Comparison of ENCODE assay signal across 10 mouse cellular contexts in the genomic region with DNA sequence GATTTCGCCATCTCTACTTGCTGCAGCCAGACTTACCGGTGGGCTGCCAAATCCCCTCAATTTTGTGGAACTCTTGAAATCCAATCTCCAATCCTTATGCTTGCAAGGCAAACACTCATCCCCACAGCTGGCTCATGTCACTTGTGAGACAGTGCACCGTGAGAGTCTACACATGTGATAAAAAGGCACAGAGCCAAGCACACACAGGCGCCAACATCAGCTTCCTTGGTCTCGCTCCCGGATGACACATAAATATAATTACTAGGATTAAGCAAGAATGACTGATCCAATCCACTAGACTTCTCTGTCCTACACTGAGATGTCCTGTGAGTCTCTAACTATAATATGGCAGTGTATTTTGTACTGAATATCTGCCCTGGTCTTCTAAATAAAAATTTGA. TPM values are rescaled to one million over a fixed set of nuclear protein-coding genes. Genes with fewer than 3 reads are reported as not detected.
A peak's percentile ranks its signal among the peaks of the same experiment; 100 is the strongest.
DNase-seq lines count a peak whose midpoint lies in the region; ATAC-seq and TF ChIP-seq lines count a peak whose summit lies in the region.
"Had no signal": no experiment of that assay in that cellular context is flagged by ENCODE, and none has a peak within 500 bp of the region (broad histone marks: within the 10 kb centered on the region; RNA-seq: fewer than 3 reads in every experiment).

No protein-coding gene starts in this region.

- 40% methylated on average over 6 of the region's 6 CpGs for WGBS in intestine, embryonic 14.5 days
- WGBS in intestine, postnatal 0 days = 51% methylated on average over 6 of the region's 6 CpGs
- 39% methylated on average over 6 of the region's 6 CpGs for WGBS in stomach, embryonic 16.5 days

- H3K27ac ChIP-seq in intestine, embryonic 14.5 days (ENCODE audit: low read depth) = peak overlapping the region; percentile 35; the same call in 1 of the 2 replicates
- H3K27ac ChIP-seq in intestine, postnatal 0 days (ENCODE audit: low read depth, low read length) = no peak overlapping the region
- peak overlapping the region; percentile 60 for H3K27ac ChIP-seq in stomach, embryonic 16.5 days (ENCODE audit: low read length)
- H3K27ac ChIP-seq: neural tube, embryonic 12.5 days had no signal

- no peaks in the 10 kb centered on the region for H3K27me3 ChIP-seq in intestine, embryonic 14.5 days (replicated peaks; ENCODE audit: control insufficient read depth, insufficient read depth, low read length)
- no peaks in the 10 kb centered on the region for H3K27me3 ChIP-seq in intestine, postnatal 0 days (replicated peaks; ENCODE audit: control insufficient read depth, insufficient read depth, low read length)
- no peaks in the 10 kb centered on the region for H3K27me3 ChIP-seq in stomach, embryonic 16.5 days (ENCODE audit: control insufficient read depth, insufficient read depth, low read length)
- H3K27me3 ChIP-seq: neural tube, embryonic 12.5 days had no signal

- H3K9ac ChIP-seq in intestine, embryonic 14.5 days (ENCODE audit: low read length) = no peak overlapping the region
- no peak overlapping the region for H3K9ac ChIP-seq in intestine, postnatal 0 days (ENCODE audit: low read depth, low read length)
- H3K9ac ChIP-seq in stomach, embryonic 16.5 days (ENCODE audit: low read length) = no peak overlapping the region
- H3K9ac ChIP-seq: neural tube, embryonic 12.5 days had no signal

- TF ChIP-seq CTCF in intestine, postnatal 0 days (IDR thresholded peaks at IDR 0.05; ENCODE audit: low read depth) = no peak

- 0 out of 2 replicates have a peak, but pooled peaks have one; percentile 16 for ATAC-seq in intestine, embryonic 14.5 days (replicated peaks; ENCODE audit: low FRiP score, low TSS enrichment, low read depth)
- no peak for ATAC-seq in intestine, postnatal 0 days
- peak; percentile 67 for ATAC-seq in stomach, embryonic 16.5 days (ENCODE audit: insufficient read depth, low FRiP score)

- peaks cover 9% of the 10 kb centered on the region for H3K4me1 ChIP-seq in intestine, embryonic 14.5 days (replicated peaks; ENCODE audit: control insufficient read depth, insufficient read depth, low read length)
- 0 out of 2 replicates have a peak, but pooled peaks cover 3% of the 10 kb centered on the region for H3K4me1 ChIP-seq in intestine, postnatal 0 days (replicated peaks; ENCODE audit: control insufficient read depth, insufficient read depth, low read length)
- peaks cover 31% of the 10 kb centered on the region for H3K4me1 ChIP-seq in stomach, embryonic 16.5 days (ENCODE audit: control insufficient read depth, insufficient read depth, low read length)

- no peak overlapping the region for H3K4me3 ChIP-seq in intestine, embryonic 14.5 days (ENCODE audit: low read depth, low read length)
- H3K4me3 ChIP-seq in intestine, postnatal 0 days (ENCODE audit: low read depth, low read length) = no peak overlapping the region
- no peak overlapping the region for H3K4me3 ChIP-seq in stomach, embryonic 16.5 days (replicated peaks; ENCODE audit: low read length)
- H3K4me3 ChIP-seq: neural tube, embryonic 12.5 days had no signal

- H3K36me3 ChIP-seq in intestine, embryonic 14.5 days (ENCODE audit: control insufficient read depth, insufficient read depth, low read length) = no peaks in the 10 kb centered on the region
- H3K36me3 ChIP-seq in intestine, postnatal 0 days (ENCODE audit: control insufficient read depth, insufficient read depth) = no peaks in the 10 kb centered on the region
- H3K36me3 ChIP-seq in stomach, embryonic 16.5 days (ENCODE audit: control insufficient read depth, insufficient read depth, low read length) = no peaks in the 10 kb centered on the region
- H3K36me3 ChIP-seq: neural tube, embryonic 12.5 days had no signal

- no peaks in the 10 kb centered on the region for H3K9me3 ChIP-seq in intestine, embryonic 14.5 days (ENCODE audit: control insufficient read depth, low read length)
- H3K9me3 ChIP-seq in intestine, postnatal 0 days (ENCODE audit: control insufficient read depth) = no peaks in the 10 kb centered on the region
- H3K9me3 ChIP-seq in stomach, embryonic 16.5 days (replicated peaks; ENCODE audit: control insufficient read depth, low read length) = no peaks in the 10 kb centered on the region
- H3K9me3 ChIP-seq: neural tube, embryonic 12.5 days had no signal

- no peak overlapping the region for H3K4me2 ChIP-seq in intestine, embryonic 14.5 days (ENCODE audit: low read length)
- no peak overlapping the region for H3K4me2 ChIP-seq in intestine, postnatal 0 days (replicated peaks; ENCODE audit: low read depth)
- no peak overlapping the region for H3K4me2 ChIP-seq in stomach, embryonic 16.5 days (ENCODE audit: low read depth, low read length)
- H3K4me2 ChIP-seq: neural tube, embryonic 12.5 days had no signal

- intact Hi-C loops in left cerebral cortex, postnatal 25 days (cut with DNase I) = no loop called here

- no peak for DNase-seq in intestine, embryonic 14.5 days (ENCODE audit: low spot score)
- DNase-seq in gastrocnemius, postnatal 25 days = peak; percentile 71
- DNase-seq in kidney, postnatal 14 days = peak; percentile 87
- no peak for DNase-seq in cerebellum, postnatal 14 days
- DNase-seq in thymus, postnatal 25 days = no peak
- no peak for DNase-seq in left cerebral cortex, postnatal 25 days (ENCODE audit: low spot score in 2 of 2)
- DNase-seq: layer of hippocampus, postnatal 36 days had no signal

RNA-seq across cellular contexts. Expression of gene Fads6, which starts 6.5 kb away (rescaled TPM):
- polyA plus RNA-seq in intestine, embryonic 14.5 days (2014; fragmentation: Nextera tagmentation; extraction: Ambion mirVana) = 1.4 and 1.6 TPM in 2 replicates
- 0.26 and 0.55 TPM in 2 replicates for polyA plus RNA-seq in intestine, postnatal 0 days (2015; fragmentation: Nextera tagmentation; extraction: Ambion mirVana)
- 1 to 10 TPM; 2.9 to 3.6 TPM for total RNA-seq in gastrocnemius, postnatal 25 days (2021)
- polyA plus RNA-seq in stomach, embryonic 16.5 days (2015; fragmentation: Nextera tagmentation; extraction: Ambion mirVana) = 1.6 and 1.7 TPM in 2 replicates
- total RNA-seq in left cerebral cortex, postnatal 25 days (2021) = 10 to 100 TPM in 1 of 2 experiments, 1 to 10 TPM in 1; 9.5 to 10.8 TPM

RNA-seq across cellular contexts. Expression of gene Fdxr, which starts 14.1 kb away (rescaled TPM):
- 11.3 and 14.2 TPM in 2 replicates for polyA plus RNA-seq in intestine, embryonic 14.5 days (2014; fragmentation: Nextera tagmentation; extraction: Ambion mirVana)
- 8.0 and 8.2 TPM in 2 replicates for polyA plus RNA-seq in intestine, postnatal 0 days (2015; fragmentation: Nextera tagmentation; extraction: Ambion mirVana)
- 1 to 10 TPM; 3.6 to 3.8 TPM for total RNA-seq in gastrocnemius, postnatal 25 days (2021)
- polyA plus RNA-seq in stomach, embryonic 16.5 days (2015; fragmentation: Nextera tagmentation; extraction: Ambion mirVana) = 15.4 and 15.9 TPM in 2 replicates
- 10 to 100 TPM; 14.5 to 17.4 TPM for total RNA-seq in left cerebral cortex, postnatal 25 days (2021)

RNA-seq across cellular contexts. Expression of gene Otop2, which starts 16.0 kb away (rescaled TPM):
- polyA plus RNA-seq in intestine, embryonic 14.5 days (2014; fragmentation: Nextera tagmentation; extraction: Ambion mirVana) = not detected in 2 replicates
- 0.05 TPM in 1 of 2 replicates, not detected in the other for polyA plus RNA-seq in intestine, postnatal 0 days (2015; fragmentation: Nextera tagmentation; extraction: Ambion mirVana)
- total RNA-seq in gastrocnemius, postnatal 25 days (2021) = not detected
- polyA plus RNA-seq in stomach, embryonic 16.5 days (2015; fragmentation: Nextera tagmentation; extraction: Ambion mirVana) = 1.9 and 2.5 TPM in 2 replicates
- total RNA-seq in left cerebral cortex, postnatal 25 days (2021) = under 1 TPM; 0.62 to 0.96 TPM
- polyA plus RNA-seq: neural tube, embryonic 12.5 days had no signal

RNA-seq across cellular contexts. Expression of gene Grin2c, which starts 23.9 kb away (rescaled TPM):
- polyA plus RNA-seq in intestine, embryonic 14.5 days (2014; fragmentation: Nextera tagmentation; extraction: Ambion mirVana) = not detected in 2 replicates
- not detected in 2 replicates for polyA plus RNA-seq in intestine, postnatal 0 days (2015; fragmentation: Nextera tagmentation; extraction: Ambion mirVana)
- total RNA-seq in gastrocnemius, postnatal 25 days (2021) = under 1 TPM in 1 of 2 experiments, not detected in 1; 0.05 TPM
- polyA plus RNA-seq in stomach, embryonic 16.5 days (2015; fragmentation: Nextera tagmentation; extraction: Ambion mirVana) = not detected in 2 replicates
- total RNA-seq in left cerebral cortex, postnatal 25 days (2021) = 10 to 100 TPM; 41.0 to 42.0 TPM

RNA-seq across cellular contexts. Expression of gene Ush1g, which starts 30.9 kb away (rescaled TPM):
- 0.14 TPM in 1 of 2 replicates, not detected in the other for polyA plus RNA-seq in intestine, embryonic 14.5 days (2014; fragmentation: Nextera tagmentation; extraction: Ambion mirVana)
- 0.05 and 0.09 TPM in 2 replicates for polyA plus RNA-seq in intestine, postnatal 0 days (2015; fragmentation: Nextera tagmentation; extraction: Ambion mirVana)
- total RNA-seq in gastrocnemius, postnatal 25 days (2021) = under 1 TPM; 0.56 to 0.97 TPM
- polyA plus RNA-seq in stomach, embryonic 16.5 days (2015; fragmentation: Nextera tagmentation; extraction: Ambion mirVana) = 0.62 and 0.76 TPM in 2 replicates
- total RNA-seq in left cerebral cortex, postnatal 25 days (2021) = under 1 TPM; 0.18 to 0.28 TPM

Comparison
In these comparisons a context has a peak if more than half of its experiments do, and no peak if none do; other contexts are left out.
1. DNase-seq: peak in gastrocnemius, postnatal 25 days (single experiment) and kidney, postnatal 14 days (single experiment); none in intestine, embryonic 14.5 days (single experiment), cerebellum, postnatal 14 days (0 of 2), thymus, postnatal 25 days (single experiment) and left cerebral cortex, postnatal 25 days (0 of 2).